Mouse (Mus musculus): ENCODE measurements around the gene Rbm38.

The Rbm38 gene

GRCm38 (mm10) chr2:173048041-173048745 lies 27.9 kb downstream of the Rbm38 start:
- in situ Hi-C loops (cut with MboI; ENCODE audit: unreplicated experiment in 2 of 2): loop anchor here (5.0 to 25.0 kb wide), 4 partner anchors 46 to 1414 kb away; partner anchors contain the start of genes Atp5e (in 1 of the 2), Cass4 (in 1 of the 2), Prelid3b (in 1 of the 2) and Rae1 (in 1 of the 2)

- in situ Hi-C loops (cut with MboI; ENCODE audit: unreplicated experiment in 2 of 2): loop anchor here (5.0 to 25.0 kb wide), 4 partner anchors 47 to 1413 kb away; partner anchors contain the start of genes Atp5e (in 1 of the 2), Cass4 (in 1 of the 2), Prelid3b (in 1 of the 2) and Rae1 (in 1 of the 2)
Measured at GRCm38 (mm10) chr2:173049231-173049630, 28.9 kb downstream of the Rbm38 start.

DNA sequence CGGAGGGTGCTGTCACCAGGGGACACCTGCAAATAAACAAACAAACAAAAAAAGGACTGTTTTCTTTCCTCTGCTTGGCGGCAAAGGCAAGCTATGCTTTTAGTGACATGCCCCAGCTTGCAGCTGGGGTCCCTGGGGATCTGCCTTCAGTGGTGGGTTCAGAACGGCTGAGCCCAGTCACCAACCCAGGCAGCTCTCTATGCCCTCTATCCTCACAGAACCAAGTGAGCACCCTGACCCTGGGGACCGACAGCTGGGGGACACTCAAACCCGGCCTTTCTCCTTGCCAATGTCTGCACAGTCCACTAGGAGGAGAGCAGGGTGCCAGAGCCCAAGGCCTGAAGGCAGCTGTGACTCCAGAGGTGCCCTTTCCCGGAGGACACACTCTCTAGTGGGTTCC lies 29.5 kb downstream of the Rbm38 start:
- in situ Hi-C loops (cut with MboI; ENCODE audit: unreplicated experiment in 2 of 2): loop anchor here (5.0 to 25.0 kb wide), 4 partner anchors 48 to 1412 kb away; partner anchors contain the start of genes Atp5e (in 1 of the 2), Cass4 (in 1 of the 2), Prelid3b (in 1 of the 2) and Rae1 (in 1 of the 2)

GRCm38 (mm10) chr2:173050604-173051382 lies 30.5 kb downstream of the Rbm38 start:
- in situ Hi-C loops (cut with MboI; ENCODE audit: unreplicated experiment in 2 of 2): no loop called here

GRCm38 (mm10) chr2:173052881-173053280 lies 32.6 kb downstream of the Rbm38 start:
- in situ Hi-C loops (cut with MboI; ENCODE audit: unreplicated experiment in 2 of 2): no loop called here

DNA sequence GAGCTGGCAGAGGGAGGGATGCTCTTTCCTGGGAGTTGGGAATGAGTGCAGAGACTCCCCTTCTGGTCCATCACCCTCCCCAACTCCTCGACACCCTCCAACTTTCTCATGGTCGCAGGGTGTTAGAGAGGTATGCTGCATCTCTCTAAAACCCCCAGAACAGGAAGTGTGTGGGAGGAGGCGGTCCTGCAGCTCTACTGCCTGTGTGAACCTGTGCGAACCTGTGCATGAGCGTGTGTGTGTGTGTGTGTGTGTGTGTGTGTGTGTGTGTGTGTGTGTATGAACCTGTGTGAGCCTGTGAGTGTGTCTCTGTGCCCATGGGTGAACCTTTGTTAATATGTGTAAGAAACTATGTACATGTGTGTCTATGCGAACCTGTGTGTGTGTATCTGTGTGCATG lies 33.5 kb downstream of the Rbm38 start:
- in situ Hi-C loops (cut with MboI; ENCODE audit: unreplicated experiment in 2 of 2): no loop called here

DNA sequence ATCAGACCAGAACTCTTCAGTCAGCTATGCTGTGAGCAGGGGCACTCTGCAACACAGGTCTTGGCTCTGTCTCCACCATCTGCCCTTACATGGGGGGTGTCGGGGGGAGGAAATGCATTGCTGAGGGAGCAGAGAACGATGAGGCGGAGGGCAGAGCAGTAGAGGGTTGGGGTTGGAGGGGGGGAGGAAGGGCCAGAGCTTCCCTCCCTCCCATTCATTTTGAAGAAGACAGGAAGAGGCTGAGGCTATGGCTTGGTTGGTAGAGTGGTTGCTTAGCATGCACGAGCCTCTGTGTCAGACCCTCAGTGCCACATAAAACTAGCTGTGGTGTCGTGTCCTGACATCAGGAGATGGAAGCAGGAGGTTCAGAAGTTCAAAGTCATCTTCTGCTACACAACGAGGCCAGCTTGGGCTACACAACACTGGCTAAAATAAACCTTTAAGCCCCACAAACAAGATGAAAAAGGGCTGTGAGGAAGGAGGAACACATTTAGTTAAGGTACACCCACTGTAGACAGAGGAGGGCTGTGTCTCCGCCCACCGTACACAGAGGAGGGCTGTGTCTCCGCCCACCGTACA lies 36.1 kb downstream of the Rbm38 start:
- in situ Hi-C loops (cut with MboI; ENCODE audit: unreplicated experiment in 2 of 2): no loop called here

- in situ Hi-C loops (cut with MboI; ENCODE audit: unreplicated experiment in 2 of 2): no loop called here
Measured at GRCm38 (mm10) chr2:173056882-173057315, 36.6 kb downstream of the Rbm38 start.

GRCm38 (mm10) chr2:173057623-173058022 lies 37.3 kb downstream of the Rbm38 start:
- in situ Hi-C loops (cut with MboI; ENCODE audit: unreplicated experiment in 2 of 2): no loop called here

GRCm38 (mm10) chr2:173058263-173058662 lies 38.0 kb downstream of the Rbm38 start:
- in situ Hi-C loops (cut with MboI; ENCODE audit: unreplicated experiment in 2 of 2): no loop called here

DNA sequence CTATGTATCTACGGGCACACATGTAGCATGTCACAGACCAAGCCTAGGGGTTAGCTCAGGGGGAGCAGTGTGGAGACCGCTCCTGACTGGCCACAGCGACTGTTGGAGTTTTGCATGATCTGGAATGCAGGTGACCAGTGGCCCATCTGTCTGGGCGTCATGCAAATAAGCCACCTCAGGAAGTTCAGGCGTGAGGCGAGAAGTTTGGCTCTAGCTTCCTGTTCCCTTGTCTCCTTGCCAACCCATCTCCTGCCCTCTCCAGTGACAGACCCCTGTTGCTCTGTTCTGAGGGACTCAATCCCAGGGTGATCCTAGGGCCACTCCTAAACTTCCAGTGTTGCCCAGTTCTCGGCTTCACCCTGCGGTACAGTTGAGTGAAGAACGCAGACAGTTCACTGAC lies 40.2 kb downstream of the Rbm38 start:
- in situ Hi-C loops (cut with MboI; ENCODE audit: unreplicated experiment in 2 of 2): no loop called here

DNA sequence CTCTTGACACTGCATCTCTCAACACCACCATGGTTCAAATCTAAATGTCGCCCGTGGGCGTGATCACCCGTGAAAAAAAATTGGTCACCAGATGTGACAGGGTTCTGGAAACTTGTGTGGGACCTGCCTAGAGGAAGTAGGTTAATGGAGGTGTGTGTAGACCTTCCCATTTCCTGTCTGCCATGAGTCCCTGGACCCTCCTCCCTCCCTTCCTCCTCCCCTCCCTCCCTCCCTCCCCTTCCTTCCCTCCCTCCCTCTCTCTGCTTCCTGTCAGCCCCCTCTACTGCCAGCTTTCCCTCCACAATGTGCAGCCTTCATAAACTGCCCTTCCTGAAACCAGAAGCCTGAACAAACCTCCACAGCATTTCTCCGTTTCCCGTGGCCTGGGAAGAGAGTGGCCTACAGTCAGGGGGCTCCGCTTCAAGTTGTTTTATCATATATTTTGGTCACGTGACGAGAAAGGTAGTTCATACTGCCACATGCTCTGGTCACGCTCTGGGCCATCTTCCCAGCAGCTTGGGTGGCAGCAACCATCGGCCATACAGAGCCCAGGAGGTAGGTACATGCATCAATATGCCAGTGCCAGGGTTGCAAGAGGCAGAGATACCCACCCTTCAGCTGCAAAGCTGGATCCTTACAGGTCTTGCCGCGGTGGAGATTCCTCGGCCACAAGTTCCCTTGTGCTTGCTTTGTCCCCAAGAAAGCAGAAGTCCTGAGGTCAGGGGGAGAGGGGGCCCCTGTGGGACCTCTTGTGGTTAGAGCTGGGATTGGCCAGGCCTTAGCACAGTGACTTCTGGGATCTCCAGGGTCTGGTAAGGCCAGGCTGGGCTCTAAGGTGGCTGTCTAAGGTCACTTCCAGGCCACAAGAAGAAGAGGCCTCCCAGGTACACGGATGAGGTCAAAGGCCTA lies 41.4 kb downstream of the Rbm38 start:
- in situ Hi-C loops (cut with MboI; ENCODE audit: unreplicated experiment in 2 of 2): no loop called here

DNA sequence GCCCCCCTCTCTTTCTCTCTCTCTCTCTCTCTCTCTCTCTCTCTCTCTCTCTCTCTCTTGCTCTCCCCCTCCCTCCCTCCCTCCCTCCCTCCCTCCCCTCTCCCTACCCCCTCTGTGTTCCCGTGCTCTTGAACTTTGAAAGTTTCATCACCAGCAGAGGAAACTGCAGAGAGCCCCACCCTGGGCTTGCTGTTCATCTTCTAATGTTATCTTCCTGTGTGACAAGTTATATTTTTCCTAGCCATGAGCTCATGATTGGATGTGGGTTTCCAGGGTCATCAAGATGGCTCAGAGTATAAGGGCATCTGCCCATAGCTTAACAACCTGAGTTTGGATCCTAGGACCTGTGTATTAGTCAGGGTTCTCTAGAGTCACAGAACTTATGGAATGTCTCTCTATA lies 42.9 kb downstream of the Rbm38 start:
- in situ Hi-C loops (cut with MboI; ENCODE audit: unreplicated experiment in 2 of 2): no loop called here

DNA sequence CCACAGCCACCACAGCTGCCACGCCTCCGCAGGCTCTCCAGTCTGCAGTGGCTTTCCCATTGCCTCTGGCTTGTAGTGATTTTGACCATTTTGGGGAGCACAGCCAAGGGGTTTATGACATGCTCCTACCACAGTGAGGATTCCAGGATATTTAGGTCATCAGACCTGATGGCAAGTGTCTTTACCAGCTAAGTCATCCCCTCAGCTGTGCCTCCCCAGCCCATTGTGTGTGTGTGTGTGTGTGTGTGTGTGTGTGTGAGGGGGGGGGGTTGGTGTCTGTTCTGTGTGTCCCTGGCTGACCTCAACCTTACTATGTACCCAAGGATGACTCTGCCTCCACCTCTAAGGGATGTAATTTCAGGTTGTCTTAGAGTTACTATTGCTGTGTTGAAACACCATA lies 44.6 kb downstream of the Rbm38 start:
- in situ Hi-C loops (cut with MboI; ENCODE audit: unreplicated experiment in 2 of 2): no loop called here

DNA sequence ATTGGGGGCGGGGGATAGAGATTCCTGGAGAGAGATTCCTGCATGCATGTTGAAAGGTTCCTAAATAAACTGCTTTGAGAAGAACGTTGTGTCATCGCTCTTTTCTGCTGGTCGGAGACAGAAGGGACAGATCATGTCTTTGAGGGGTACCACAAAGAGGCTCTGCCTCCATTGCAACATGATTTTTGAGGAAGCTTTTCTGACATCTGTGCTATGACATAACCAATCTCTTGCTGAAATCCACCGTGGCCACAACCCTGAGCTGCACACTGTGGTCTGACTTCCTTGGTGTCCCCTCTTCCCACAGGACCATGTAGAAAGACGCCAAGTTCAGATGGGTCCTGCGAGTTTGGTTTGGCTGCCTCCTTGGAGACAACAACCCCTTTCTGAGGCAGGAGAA lies 52.6 kb downstream of the Rbm38 start:
- in situ Hi-C loops (cut with MboI; ENCODE audit: unreplicated experiment in 2 of 2): no loop called here

DNA sequence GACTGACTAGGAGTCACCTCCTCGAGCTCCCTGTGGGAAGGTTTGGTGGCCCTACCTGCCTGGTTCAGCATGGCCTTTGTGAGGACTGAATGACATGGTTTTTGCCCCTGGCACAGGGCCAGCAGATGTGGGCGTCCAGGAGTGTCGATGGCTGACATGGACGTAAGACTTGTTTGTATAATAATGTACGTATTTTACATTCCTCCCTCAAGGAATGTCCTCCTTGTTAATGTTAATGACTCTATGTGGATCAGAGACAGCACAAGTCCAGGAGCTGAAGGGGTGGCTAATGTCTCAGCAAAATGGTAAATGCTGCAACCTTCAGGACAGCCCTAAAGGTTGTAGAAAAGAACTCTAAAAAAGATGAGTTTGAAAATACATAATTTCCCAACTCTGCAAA lies 53.4 kb downstream of the Rbm38 start:
- in situ Hi-C loops (cut with MboI; ENCODE audit: unreplicated experiment in 2 of 2): no loop called here

GRCm38 (mm10) chr2:173076921-173077320 lies 56.6 kb downstream of the Rbm38 start:
- in situ Hi-C loops (cut with MboI; ENCODE audit: unreplicated experiment in 2 of 2): loop anchor here (25.0 kb wide), 1 partner anchor 865 kb away; no protein-coding TSS in a partner anchor

DNA sequence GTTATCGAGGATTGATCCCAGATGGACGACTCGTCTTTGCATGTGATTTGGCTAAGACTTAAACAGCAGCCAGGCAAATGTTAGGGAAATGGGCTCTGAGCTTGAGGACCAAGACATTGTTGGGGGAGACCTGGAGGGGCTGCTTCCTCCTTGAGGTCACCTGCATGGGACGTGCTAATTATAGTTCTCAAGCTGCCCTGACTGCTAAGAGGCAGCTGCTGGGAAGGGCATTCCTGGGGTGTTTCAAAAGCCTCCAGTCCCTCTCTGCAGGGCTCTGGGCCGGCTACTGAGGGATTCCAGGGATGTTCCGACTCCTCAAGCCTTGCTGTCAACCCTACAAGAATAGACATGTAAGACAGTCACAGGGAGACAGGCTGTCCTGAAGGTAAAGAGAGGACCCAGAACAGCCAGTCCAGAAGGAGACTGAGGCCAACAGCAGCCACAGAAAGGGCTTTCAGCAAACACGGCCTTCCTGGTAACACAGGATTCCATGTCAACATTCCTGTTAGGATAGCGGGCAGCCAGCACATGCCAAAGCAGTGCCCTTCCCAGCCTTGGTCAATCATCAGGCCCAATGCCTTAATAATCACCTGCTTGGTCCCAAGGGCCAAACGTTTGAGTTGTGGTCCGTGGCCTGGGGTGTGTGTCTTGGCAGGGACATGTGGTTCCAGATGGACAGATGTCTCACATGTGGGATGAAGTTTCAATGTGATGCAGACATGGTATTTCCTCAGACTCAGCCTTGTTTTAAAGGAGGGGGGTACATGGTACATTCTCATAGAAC lies 59.7 kb downstream of the Rbm38 start:
- in situ Hi-C loops (cut with MboI; ENCODE audit: unreplicated experiment in 2 of 2): loop anchor here (5.0 to 25.0 kb wide), 3 partner anchors 83 to 868 kb away; no protein-coding TSS in a partner anchor

GRCm38 (mm10) chr2:173080785-173081241 lies 60.5 kb downstream of the Rbm38 start:
- in situ Hi-C loops (cut with MboI; ENCODE audit: unreplicated experiment in 2 of 2): loop anchor here (5.0 to 25.0 kb wide), 3 partner anchors 84 to 869 kb away; no protein-coding TSS in a partner anchor

Data from v-Abl transformed pro-B cells (cell line).